In the genomic region with DNA sequence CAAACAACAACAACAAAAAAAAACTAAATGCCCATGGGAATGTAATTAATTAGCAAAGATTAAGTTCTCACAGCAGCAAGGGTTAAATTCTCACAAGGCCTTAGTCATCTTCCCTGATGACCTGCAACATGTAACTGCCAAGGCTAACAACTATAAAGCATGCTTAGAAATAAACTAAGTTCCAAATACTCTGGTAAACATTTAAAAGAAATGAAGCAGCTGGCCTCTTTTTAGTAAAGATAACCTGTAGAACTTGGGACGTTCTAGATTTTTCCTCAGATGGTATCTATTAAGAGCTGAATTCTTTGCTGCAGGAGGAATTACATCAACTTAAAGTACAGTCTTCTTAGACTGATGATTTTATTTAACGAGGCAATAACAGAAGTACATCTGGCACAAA, we compare ENCODE assay signal across 15 mouse cellular contexts.
DNase-seq lines count a peak whose midpoint lies in the region; ATAC-seq and TF ChIP-seq lines count a peak whose summit lies in the region.
"Had no signal": no experiment of that assay in that cellular context is flagged by ENCODE, and none has a peak within 500 bp of the region (broad histone marks: within the 10 kb centered on the region; RNA-seq: fewer than 3 reads in every experiment).

No protein-coding gene starts in this region.

- no peaks in the 10 kb centered on the region for H3K27me3 ChIP-seq in embryonic facial prominence, embryonic 15.5 days
- no peaks in the 10 kb centered on the region for H3K27me3 ChIP-seq in embryonic facial prominence, embryonic 10.5 days (replicated peaks; ENCODE audit: low read depth, poor library complexity, severe bottlenecking)
- no peaks in the 10 kb centered on the region for H3K27me3 ChIP-seq in heart, postnatal 0 days (ENCODE audit: control insufficient read depth, insufficient read depth, low read length)
- no peaks in the 10 kb centered on the region for H3K27me3 ChIP-seq in heart, embryonic 10.5 days (ENCODE audit: insufficient read depth, poor library complexity, severe bottlenecking)
- H3K27me3 ChIP-seq in lung, embryonic 16.5 days (ENCODE audit: control insufficient read depth, insufficient read depth, low read depth, low read length), result no peaks in the 10 kb centered on the region
- H3K27me3 ChIP-seq in hindbrain, embryonic 13.5 days, result no peaks in the 10 kb centered on the region
- H3K27me3 ChIP-seq: embryonic facial prominence, embryonic 13.5 days; heart, embryonic 12.5 days; hindbrain, embryonic 15.5 days had no signal

- WGBS in embryonic facial prominence, embryonic 15.5 days, result 18% methylated on average over 2 of the region's 2 CpGs
- WGBS in embryonic facial prominence, embryonic 10.5 days, result 69% methylated on average over 2 of the region's 2 CpGs
- WGBS in heart, postnatal 0 days, result 38% methylated on average over 2 of the region's 2 CpGs
- WGBS in heart, embryonic 10.5 days, result 58% methylated on average over 2 of the region's 2 CpGs
- 21% methylated on average over 2 of the region's 2 CpGs for WGBS in lung, embryonic 16.5 days
- 91% methylated on average over 2 of the region's 2 CpGs for WGBS in hindbrain, embryonic 13.5 days

- H3K4me1 ChIP-seq in embryonic facial prominence, embryonic 15.5 days, result 0 out of 2 replicates have a peak, but pooled peaks cover 2% of the 10 kb centered on the region
- no peaks in the 10 kb centered on the region for H3K4me1 ChIP-seq in embryonic facial prominence, embryonic 10.5 days
- H3K4me1 ChIP-seq in heart, postnatal 0 days (ENCODE audit: control insufficient read depth, insufficient read depth), result peaks cover 21% of the 10 kb centered on the region
- H3K4me1 ChIP-seq in heart, embryonic 10.5 days, result peaks cover 8% of the 10 kb centered on the region; the same call in 1 of the 2 replicates
- peaks cover 27% of the 10 kb centered on the region for H3K4me1 ChIP-seq in lung, embryonic 16.5 days (replicated peaks; ENCODE audit: control insufficient read depth, insufficient read depth, low read length)
- H3K4me1 ChIP-seq in hindbrain, embryonic 13.5 days (replicated peaks), result no peaks in the 10 kb centered on the region
- H3K4me1 ChIP-seq: hindbrain, embryonic 10.5 days; hindbrain, embryonic 15.5 days had no signal

- no peak for DNase-seq in embryonic facial prominence, embryonic 10.5 days (ENCODE audit: low spot score)
- DNase-seq in heart, postnatal 0 days (ENCODE audit: low spot score), result no peak
- no peak for DNase-seq in heart, embryonic 10.5 days (ENCODE audit: low spot score)
- no peak for DNase-seq in lung, postnatal 14 days
- DNase-seq: adrenal gland, postnatal 14 days; cerebellum, adult 11-12 months; cerebellum, adult 9-10 months; cerebellum, postnatal 25 days had no signal

- no peak for TF ChIP-seq EP300 in heart, postnatal 0 days (IDR thresholded peaks at IDR 0.05; ENCODE audit: low read depth)

- peak overlapping the region; percentile 28; the same call in 1 of the 2 replicates for H3K27ac ChIP-seq in embryonic facial prominence, embryonic 15.5 days (replicated peaks)
- no peak overlapping the region for H3K27ac ChIP-seq in embryonic facial prominence, embryonic 10.5 days (replicated peaks)
- H3K27ac ChIP-seq in heart, postnatal 0 days (ENCODE audit: low read depth), result peak overlapping the region; percentile 71; the same call in 1 of the 2 replicates
- no peak overlapping the region for H3K27ac ChIP-seq in heart, embryonic 10.5 days
- peak overlapping the region; percentile 73 for H3K27ac ChIP-seq in lung, embryonic 16.5 days (ENCODE audit: low read length)
- no peak overlapping the region for H3K27ac ChIP-seq in hindbrain, embryonic 13.5 days
- H3K27ac ChIP-seq: embryonic facial prominence, embryonic 13.5 days; hindbrain, embryonic 10.5 days; hindbrain, embryonic 15.5 days had no signal

- H3K4me2 ChIP-seq in embryonic facial prominence, embryonic 15.5 days (replicated peaks), result no peak overlapping the region
- no peak overlapping the region for H3K4me2 ChIP-seq in heart, postnatal 0 days (ENCODE audit: low read depth, low read length)
- no peak overlapping the region for H3K4me2 ChIP-seq in lung, embryonic 16.5 days (ENCODE audit: low read depth, low read length)
- no peak overlapping the region for H3K4me2 ChIP-seq in hindbrain, embryonic 13.5 days
- H3K4me2 ChIP-seq: embryonic facial prominence, embryonic 13.5 days; heart, embryonic 12.5 days; hindbrain, embryonic 15.5 days had no signal

- no peak overlapping the region for H3K9ac ChIP-seq in embryonic facial prominence, embryonic 15.5 days
- H3K9ac ChIP-seq in heart, postnatal 0 days (replicated peaks; ENCODE audit: low read depth, low read length), result no peak overlapping the region
- no peak overlapping the region for H3K9ac ChIP-seq in lung, embryonic 16.5 days (ENCODE audit: low read length)
- H3K9ac ChIP-seq in hindbrain, embryonic 13.5 days, result no peak overlapping the region
- H3K9ac ChIP-seq: embryonic facial prominence, embryonic 13.5 days; heart, embryonic 12.5 days; hindbrain, embryonic 15.5 days had no signal

- H3K9me3 ChIP-seq in embryonic facial prominence, embryonic 15.5 days (replicated peaks), result no peaks in the 10 kb centered on the region
- H3K9me3 ChIP-seq in embryonic facial prominence, embryonic 10.5 days, result no peaks in the 10 kb centered on the region
- no peaks in the 10 kb centered on the region for H3K9me3 ChIP-seq in heart, postnatal 0 days (replicated peaks; ENCODE audit: control insufficient read depth, low read length)
- H3K9me3 ChIP-seq in heart, embryonic 10.5 days, result no peaks in the 10 kb centered on the region
- H3K9me3 ChIP-seq in lung, embryonic 16.5 days (ENCODE audit: control insufficient read depth, low read length), result no peaks in the 10 kb centered on the region
- no peaks in the 10 kb centered on the region for H3K9me3 ChIP-seq in hindbrain, embryonic 13.5 days
- H3K9me3 ChIP-seq: embryonic facial prominence, embryonic 13.5 days; heart, embryonic 12.5 days; hindbrain, embryonic 10.5 days; hindbrain, embryonic 15.5 days had no signal

- ATAC-seq in embryonic facial prominence, embryonic 15.5 days (ENCODE audit: insufficient number of reproducible peaks, low FRiP score, low TSS enrichment, low read depth), result no peak
- no peak for ATAC-seq in heart, postnatal 0 days (ENCODE audit: insufficient read depth, low read depth)
- ATAC-seq in lung, embryonic 16.5 days (ENCODE audit: low read depth), result no peak
- no peak for ATAC-seq in hindbrain, embryonic 13.5 days (ENCODE audit: low FRiP score)

- TF ChIP-seq CTCF in heart, postnatal 0 days (IDR thresholded peaks at IDR 0.05; ENCODE audit: low read depth), result no peak

- no peaks in the 10 kb centered on the region for H3K36me3 ChIP-seq in embryonic facial prominence, embryonic 15.5 days
- no peaks in the 10 kb centered on the region for H3K36me3 ChIP-seq in embryonic facial prominence, embryonic 10.5 days (replicated peaks)
- no peaks in the 10 kb centered on the region for H3K36me3 ChIP-seq in heart, postnatal 0 days (replicated peaks; ENCODE audit: control insufficient read depth, insufficient read depth, low read length)
- no peaks in the 10 kb centered on the region for H3K36me3 ChIP-seq in heart, embryonic 10.5 days
- no peaks in the 10 kb centered on the region for H3K36me3 ChIP-seq in lung, embryonic 16.5 days (ENCODE audit: control insufficient read depth, insufficient read depth, low read length)
- H3K36me3 ChIP-seq in hindbrain, embryonic 13.5 days, result no peaks in the 10 kb centered on the region
- H3K36me3 ChIP-seq: embryonic facial prominence, embryonic 13.5 days; heart, embryonic 12.5 days; hindbrain, embryonic 10.5 days; hindbrain, embryonic 15.5 days had no signal

- no peak overlapping the region for H3K4me3 ChIP-seq in embryonic facial prominence, embryonic 15.5 days (replicated peaks)
- H3K4me3 ChIP-seq in embryonic facial prominence, embryonic 10.5 days, result no peak overlapping the region
- no peak overlapping the region for H3K4me3 ChIP-seq in heart, postnatal 0 days (ENCODE audit: low read depth, low read length)
- H3K4me3 ChIP-seq in heart, embryonic 10.5 days, result no peak overlapping the region
- no peak overlapping the region for H3K4me3 ChIP-seq in lung, embryonic 16.5 days (ENCODE audit: low read length)
- no peak overlapping the region for H3K4me3 ChIP-seq in hindbrain, embryonic 13.5 days
- H3K4me3 ChIP-seq: embryonic facial prominence, embryonic 13.5 days; heart, embryonic 12.5 days; hindbrain, embryonic 10.5 days; hindbrain, embryonic 15.5 days had no signal

Comparison
In these comparisons a context has a peak if more than half of its experiments do, and no peak if none do; other contexts are left out.
1. H3K27ac ChIP-seq: peak in embryonic facial prominence, embryonic 15.5 days (single experiment), heart, postnatal 0 days (single experiment) and lung, embryonic 16.5 days (single experiment); none in embryonic facial prominence, embryonic 10.5 days (single experiment), heart, embryonic 10.5 days (single experiment) and hindbrain, embryonic 13.5 days (single experiment).